Mouse (Mus musculus) midbrain, embryonic 14.5 days (tissue): ENCODE measurements around the gene Olfr666. TPM values are rescaled to one million over a fixed set of nuclear protein-coding genes. Genes with fewer than 3 reads are reported as not detected.
"Not testable (repeated sequence)": the region's sequence is repeated elsewhere in the genome, so short reads cannot be mapped to it uniquely, and the experiment has no call there.

Source experiments
- ATAC-seq: fragments of 200-750 bp; cut with Nextera tagmentation; 2 replicates; pipeline ENCODE4 v1.8.0; 2017; ENCODE audit warnings: moderate number of reproducible peaks, moderate library complexity; ENCODE audit not compliant: low FRiP score, low TSS enrichment
- DNase-seq: peaks from one replicate; pipeline ENCODE4 v3.0.0-alpha.2; 2015
- H3K27ac ChIP-seq: fragments of 300-500 bp; sonication (generic); replicated peaks from 2 replicates; pipeline ENCODE4 v1.5.1; 2014; ENCODE audit warnings: mild to moderate bottlenecking, low read depth, low read length, moderate library complexity
- H3K27me3 ChIP-seq: fragments of 300-500 bp; sonication (generic); 2 replicates; pipeline ENCODE4 v1.6.1; 2014; ENCODE audit warnings: low read length, control low read depth, mixed read lengths; ENCODE audit not compliant: control insufficient read depth, insufficient read depth
- H3K36me3 ChIP-seq: fragments of 300-500 bp; sonication (generic); 2 replicates; pipeline ENCODE4 v1.6.1; 2014; ENCODE audit warnings: low read length, control low read depth; ENCODE audit not compliant: control insufficient read depth, insufficient read depth
- H3K4me1 ChIP-seq: fragments of 300-500 bp; sonication (generic); 2 replicates; pipeline ENCODE4 v1.6.1; 2014; ENCODE audit warnings: mild to moderate bottlenecking, antibody characterized with exemption, low read length, control low read depth; ENCODE audit not compliant: control insufficient read depth, insufficient read depth
- H3K4me2 ChIP-seq: fragments of 300-500 bp; sonication (generic); 2 replicates; pipeline ENCODE4 v1.6.1; 2014; ENCODE audit warnings: mild to moderate bottlenecking, low read length, moderate library complexity
- H3K4me3 ChIP-seq: fragments of 300-500 bp; sonication (generic); replicated peaks from 2 replicates; pipeline ENCODE4 v1.5.1; 2014; ENCODE audit warnings: low read depth, low read length
- H3K9ac ChIP-seq: fragments of 300-500 bp; sonication (generic); replicated peaks from 2 replicates; pipeline ENCODE4 v1.6.1; 2014; ENCODE audit warnings: mild to moderate bottlenecking, low read length, moderate library complexity
- H3K9me3 ChIP-seq: fragments of 300-500 bp; sonication (generic); 2 replicates; pipeline ENCODE4 v1.6.1; 2016; ENCODE audit warnings: low read length, control low read depth, mixed read lengths; ENCODE audit not compliant: control insufficient read depth
- WGBS: fragments of 180-500 bp; shearing (Covaris S2); extraction: QIAGEN DNeasy Blood & Tissue Kit; methylation state at CpG from one replicate; pipeline ENCODE4 v1.1.7; 2014; 5-methylcytosine and 5-hydroxymethylcytosine counted together
- polyA plus RNA-seq: library from polyadenylated mRNA; unstranded; fragments of >200 nt; fragmentation: Nextera tagmentation; extraction: Ambion mirVana; gene quantifications from 2 replicates; pipeline ENCODE4 v1.2.1, GENCODE M21; 2014

The Olfr666 gene
- not detected in 2 replicates for polyA plus RNA-seq

- H3K27me3 ChIP-seq, result no peaks in the 10 kb centered on the region
- H3K4me1 ChIP-seq, result no peaks in the 10 kb centered on the region
- H3K4me2 ChIP-seq, result no peak within 1 kb of the TSS
- H3K36me3 ChIP-seq, result no peaks in the 10 kb centered on the region
- no peak for DNase-seq
- no peaks in the 10 kb centered on the region for H3K9me3 ChIP-seq
- H3K9ac ChIP-seq, result no peak within 1 kb of the TSS
- WGBS, result 88% methylated on average over 2 of the region's 2 CpGs
- H3K4me3 ChIP-seq, result no peak within 1 kb of the TSS
- ATAC-seq, result no peak
- H3K27ac ChIP-seq, result no peak within 1 kb of the TSS
Observed at GRCm38 (mm10) chr7:104895852-104896251, at the start of gene Olfr666. Gene Olfr666, minus strand, starts transcription at chr7:104895952.

- no peak for DNase-seq
- Histone ChIP-seq H3K9me3 (no peaks in the 10 kb centered on the region), H3K9ac (no peak within 1 kb of the TSS), H3K36me3 (no peaks in the 10 kb centered on the region), H3K27ac (no peak within 1 kb of the TSS), H3K4me3 (no peak within 1 kb of the TSS), H3K4me1 (no peaks in the 10 kb centered on the region), H3K4me2 (no peak within 1 kb of the TSS), H3K27me3 (no peaks in the 10 kb centered on the region)
- 86% methylated on average over 1 of the region's 1 CpGs for WGBS
- no peak for ATAC-seq
Observed at GRCm38 (mm10) chr7:104933940-104934339, 38.2 kb upstream of the Olfr666 start, which contains the start of gene Olfr669. Gene Olfr669, plus strand, starts transcription at chr7:104934240.

- Histone ChIP-seq H3K9ac (no peak within 1 kb of the TSS), H3K4me1 (no peaks in the 10 kb centered on the region), H3K27me3 (no peaks in the 10 kb centered on the region), H3K4me2 (no peak within 1 kb of the TSS), H3K27ac (no peak within 1 kb of the TSS), H3K4me3 (no peak within 1 kb of the TSS), H3K36me3 (no peaks in the 10 kb centered on the region), H3K9me3 (no peaks in the 10 kb centered on the region)
- DNase-seq (no peak), ATAC-seq (no peak)
- 78% methylated on average over 1 of the region's 1 CpGs for WGBS
Observed at GRCm38 (mm10) chr7:104927957-104928356, 32.2 kb upstream of the Olfr666 start, which contains the start of gene Olfr668. Gene Olfr668, minus strand, starts transcription at chr7:104928057.

- Histone ChIP-seq H3K9ac (no peak within 1 kb of the TSS), H3K9me3 (no peaks in the 10 kb centered on the region), H3K27ac (no peak within 1 kb of the TSS), H3K4me3 (no peak within 1 kb of the TSS), H3K4me2 (no peak within 1 kb of the TSS), H3K27me3 (no peaks in the 10 kb centered on the region), H3K36me3 (no peaks in the 10 kb centered on the region), H3K4me1 (no peaks in the 10 kb centered on the region)
- ATAC-seq (no peak), DNase-seq (no peak)
- 89% methylated on average over 1 of the region's 1 CpGs for WGBS
Observed at GRCm38 (mm10) chr7:104921382-104921781, 25.6 kb upstream of the Olfr666 start, which contains the start of gene Olfr667. Gene Olfr667, minus strand, starts transcription at chr7:104921482.

GRCm38 (mm10) chr7:104877731-104878130 is 18.0 kb downstream of the Olfr666 start, which contains the start of gene Olfr665:
Gene Olfr665, plus strand, starts transcription at chr7:104878031.
- no peak within 1 kb of the TSS for H3K27ac ChIP-seq
- H3K4me2 ChIP-seq, result no peak within 1 kb of the TSS
- ATAC-seq (no peak), DNase-seq (no peak)
- H3K27me3 ChIP-seq, result no peaks in the 10 kb centered on the region
- no peak within 1 kb of the TSS for H3K9ac ChIP-seq
- WGBS, result 51% methylated on average over 1 of the region's 1 CpGs
- H3K4me3 ChIP-seq, result no peak within 1 kb of the TSS
- H3K4me1 ChIP-seq, result no peaks in the 10 kb centered on the region
- H3K9me3 ChIP-seq, result no peaks in the 10 kb centered on the region
- no peaks in the 10 kb centered on the region for H3K36me3 ChIP-seq

- DNase-seq, result no peak
- Histone ChIP-seq H3K4me1 (no peaks in the 10 kb centered on the region), H3K27me3 (no peaks in the 10 kb centered on the region), H3K9ac (no peak overlapping the region), H3K36me3 (no peaks in the 10 kb centered on the region), H3K4me2 (no peak overlapping the region), H3K4me3 (no peak overlapping the region), H3K27ac (no peak overlapping the region), H3K9me3 (no peaks in the 10 kb centered on the region)
- no peak for ATAC-seq
- 84% methylated on average over 3 of the region's 3 CpGs for WGBS
Observed at GRCm38 (mm10) chr7:104861381-104861780, 34.4 kb downstream of the Olfr666 start.

- no peak overlapping the region for H3K4me3 ChIP-seq
- no peak overlapping the region for H3K27ac ChIP-seq
Observed at GRCm38 (mm10) chr7:104857683-104858082, 38.1 kb downstream of the Olfr666 start.

GRCm38 (mm10) chr7:104856709-104857108 is 39.0 kb downstream of the Olfr666 start, which contains the start of gene Usp17la:
Gene Usp17la, plus strand, starts transcription at chr7:104857009.
- not testable (repeated sequence) for H3K4me2 ChIP-seq, H3K27me3 ChIP-seq, H3K27ac ChIP-seq, H3K9ac ChIP-seq, H3K9me3 ChIP-seq, H3K4me3 ChIP-seq, H3K4me1 ChIP-seq, ATAC-seq, DNase-seq, H3K36me3 ChIP-seq
- 76% methylated on average over 2 of the region's 2 CpGs for WGBS

More at GRCm38 (mm10) chr7:104857683-104858082, 38.1 kb downstream of the Olfr666 start:
- WGBS, result 89% methylated on average over 1 of the region's 1 CpGs
- H3K36me3 ChIP-seq, result no peaks in the 10 kb centered on the region
- no peak for DNase-seq
- no peaks in the 10 kb centered on the region for H3K9me3 ChIP-seq
- no peak for ATAC-seq
- H3K4me2 ChIP-seq, result no peak overlapping the region
- H3K9ac ChIP-seq, result no peak overlapping the region
- H3K4me1 ChIP-seq, result no peaks in the 10 kb centered on the region
- H3K27me3 ChIP-seq, result no peaks in the 10 kb centered on the region

GRCm38 (mm10) chr7:104855248-104855750 is 40.5 kb downstream of the Olfr666 start:
- DNase-seq (no peak), ATAC-seq (no peak)
- Histone ChIP-seq H3K4me3 (no peak overlapping the region), H3K9ac (no peak overlapping the region), H3K27ac (no peak overlapping the region), H3K9me3 (no peaks in the 10 kb centered on the region), H3K27me3 (no peaks in the 10 kb centered on the region), H3K36me3 (no peaks in the 10 kb centered on the region), H3K4me1 (no peaks in the 10 kb centered on the region), H3K4me2 (no peak overlapping the region)
- 87% methylated on average over 3 of the region's 3 CpGs for WGBS
